Mouse (Mus musculus) activated CD4-positive, CD25-positive, alpha-beta regulatory T cell, adult 4 months (primary cell): ENCODE measurements at regions not wholly inside any gene's neighbourhood (a gene's known extent, or its start where the extent isn't known, plus 50 kb on each side); places are given as distances from the start of the nearest gene placed in this dataset.

Experiments used
- ATAC-seq: one replicate; pipeline ENCODE4 v1.8.0; 2017

GRCm38 (mm10) chr1:35331602-35332339, 482.0 kb downstream of the Plekhb2 start:
- no peak for ATAC-seq

- no peak for ATAC-seq
These were observed 482.5 kb downstream of the Plekhb2 start for GRCm38 (mm10) chr1:35332340-35332684.

- no peak for ATAC-seq
These were observed 487.9 kb downstream of the Plekhb2 start for GRCm38 (mm10) chr1:35337647-35338046.

GRCm38 (mm10) chr1:35338184-35338583, 488.4 kb downstream of the Plekhb2 start:
- ATAC-seq = no peak

GRCm38 (mm10) chr1:35344539-35344938, 494.8 kb downstream of the Plekhb2 start:
- ATAC-seq = no peak

GRCm38 (mm10) chr1:35348294-35348693, 498.5 kb downstream of the Plekhb2 start:
- ATAC-seq = no peak

- no peak for ATAC-seq
These were observed 509.2 kb downstream of the Plekhb2 start for GRCm38 (mm10) chr1:35358981-35359380.

GRCm38 (mm10) chr1:35361465-35361864, 511.7 kb downstream of the Plekhb2 start:
- no peak for ATAC-seq

- no peak for ATAC-seq
These were observed 513.1 kb downstream of the Plekhb2 start for GRCm38 (mm10) chr1:35362836-35363235.

GRCm38 (mm10) chr1:35366559-35366958, 516.8 kb downstream of the Plekhb2 start:
- ATAC-seq = no peak

GRCm38 (mm10) chr1:35372751-35373150, 523.0 kb downstream of the Plekhb2 start:
- ATAC-seq = no peak

- ATAC-seq = no peak
These were observed 531.0 kb downstream of the Plekhb2 start for GRCm38 (mm10) chr1:35380633-35381385.

GRCm38 (mm10) chr1:35385430-35385829, 535.7 kb downstream of the Plekhb2 start:
- no peak for ATAC-seq

GRCm38 (mm10) chr1:35388181-35388580, 538.4 kb downstream of the Plekhb2 start:
- no peak for ATAC-seq

- no peak for ATAC-seq
These were observed 540.6 kb downstream of the Plekhb2 start for GRCm38 (mm10) chr1:35390371-35390770.

GRCm38 (mm10) chr1:35390858-35391586, 541.2 kb downstream of the Plekhb2 start:
- ATAC-seq = no peak

- no peak for ATAC-seq
These were observed 543.9 kb downstream of the Plekhb2 start for GRCm38 (mm10) chr1:35393550-35394118.

GRCm38 (mm10) chr1:35400674-35401359, 551.0 kb downstream of the Plekhb2 start:
- no peak for ATAC-seq

GRCm38 (mm10) chr1:35402995-35403394, 553.2 kb downstream of the Plekhb2 start:
- ATAC-seq = no peak

GRCm38 (mm10) chr1:35405418-35405817, 555.6 kb downstream of the Plekhb2 start:
- ATAC-seq = no peak

GRCm38 (mm10) chr1:35415646-35416045, 565.9 kb downstream of the Plekhb2 start:
- ATAC-seq = no peak

- ATAC-seq = no peak
These were observed 578.5 kb downstream of the Plekhb2 start for GRCm38 (mm10) chr1:35428126-35428840.
